Mouse (Mus musculus): Measurements from ENCODE around the gene Golt1a. TPM values are rescaled to one million over a fixed set of nuclear protein-coding genes. Genes with fewer than 3 reads are reported as not detected.
A peak's percentile ranks its signal among the peaks of the same experiment; 100 is the strongest.

The Golt1a gene
- polyA plus RNA-seq, 1 experiment from 2014 or later = not detected

- Histone ChIP-seq H3K4me1 (ENCODE audit: control insufficient read depth, insufficient read depth, low read length) (no peaks in the 10 kb centered on the region), H3K36me3 (ENCODE audit: control insufficient read depth, insufficient read depth, low read length) (peaks cover 51% of the 10 kb centered on the region), H3K27ac (ENCODE audit: low read depth, low read length) (no peak overlapping the region), H3K4me3 (ENCODE audit: low read depth, low read length) (no peak overlapping the region), H3K27me3 (replicated peaks; ENCODE audit: control insufficient read depth, insufficient read depth, low read length) (no peaks in the 10 kb centered on the region), H3K9ac (ENCODE audit: low read length) (no peak overlapping the region), H3K9me3 (replicated peaks; ENCODE audit: control insufficient read depth, low read length) (no peaks in the 10 kb centered on the region), H3K4me2 (ENCODE audit: low read length) (no peak overlapping the region)
- no peak for DNase-seq (ENCODE audit: low spot score)
- 96% methylated on average over 12 of the region's 12 CpGs for WGBS
- ATAC-seq = no peak
Observed at GRCm38 (mm10) chr1:133287880-133288279, 21.7 kb upstream of the Golt1a start.

GRCm38 (mm10) chr1:133291888-133292287 is 17.7 kb upstream of the Golt1a start:
- no peaks in the 10 kb centered on the region for H3K27me3 ChIP-seq (replicated peaks; ENCODE audit: control insufficient read depth, insufficient read depth, low read length)
- H3K9me3 ChIP-seq (replicated peaks; ENCODE audit: control insufficient read depth, low read length) = no peaks in the 10 kb centered on the region
- ATAC-seq (no peak), DNase-seq (ENCODE audit: low spot score) (no peak)
- H3K27ac ChIP-seq (ENCODE audit: low read depth, low read length) = no peak overlapping the region
- no peak overlapping the region for H3K4me2 ChIP-seq (ENCODE audit: low read length)
- 92% methylated on average over 6 of the region's 6 CpGs for WGBS
- no peaks in the 10 kb centered on the region for H3K4me1 ChIP-seq (ENCODE audit: control insufficient read depth, insufficient read depth, low read length)
- H3K36me3 ChIP-seq (ENCODE audit: control insufficient read depth, insufficient read depth, low read length) = peaks cover 51% of the 10 kb centered on the region
- no peak overlapping the region for H3K9ac ChIP-seq (ENCODE audit: low read length)
- H3K4me3 ChIP-seq (ENCODE audit: low read depth, low read length) = no peak overlapping the region

- H3K27ac ChIP-seq (ENCODE audit: low read depth, low read length) = no peak overlapping the region
- no peak for ATAC-seq
Observed at GRCm38 (mm10) chr1:133292608-133293007, 17.0 kb upstream of the Golt1a start.

DNA sequence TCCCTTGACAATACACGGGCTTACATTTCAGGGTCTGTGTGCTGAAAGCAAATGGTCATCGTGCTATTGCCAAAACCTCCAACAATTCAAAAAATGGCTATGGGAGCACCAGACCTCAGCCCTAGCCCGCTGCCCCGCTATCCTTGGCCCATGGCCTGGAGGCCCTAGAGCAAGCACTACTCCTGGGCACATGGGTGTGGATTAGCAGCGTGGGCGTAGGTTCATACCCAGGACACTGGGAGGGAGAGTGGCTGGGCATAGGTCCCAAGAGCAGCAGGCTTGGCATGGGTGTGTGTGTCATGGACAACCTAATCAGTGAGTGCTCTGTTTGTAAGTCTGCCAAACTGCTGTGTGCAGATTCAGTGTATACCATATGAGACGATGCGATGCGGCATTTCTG is 13.2 kb upstream of the Golt1a start:
- Histone ChIP-seq H3K4me3 (ENCODE audit: low read depth, low read length) (no peak overlapping the region), H3K4me2 (ENCODE audit: low read length) (no peak overlapping the region), H3K9me3 (replicated peaks; ENCODE audit: control insufficient read depth, low read length) (no peaks in the 10 kb centered on the region), H3K4me1 (ENCODE audit: control insufficient read depth, insufficient read depth, low read length) (no peaks in the 10 kb centered on the region), H3K36me3 (ENCODE audit: control insufficient read depth, insufficient read depth, low read length) (peaks cover 43% of the 10 kb centered on the region), H3K27me3 (replicated peaks; ENCODE audit: control insufficient read depth, insufficient read depth, low read length) (no peaks in the 10 kb centered on the region), H3K9ac (ENCODE audit: low read length) (no peak overlapping the region), H3K27ac (ENCODE audit: low read depth, low read length) (no peak overlapping the region)
- ATAC-seq (no peak), DNase-seq (ENCODE audit: low spot score) (peak; percentile 30)
- WGBS = 82% methylated on average over 9 of the region's 9 CpGs

More at GRCm38 (mm10) chr1:133292608-133293007, 17.0 kb upstream of the Golt1a start:
- Histone ChIP-seq H3K9ac (ENCODE audit: low read length) (no peak overlapping the region), H3K9me3 (replicated peaks; ENCODE audit: control insufficient read depth, low read length) (no peaks in the 10 kb centered on the region), H3K4me2 (ENCODE audit: low read length) (no peak overlapping the region), H3K4me1 (ENCODE audit: control insufficient read depth, insufficient read depth, low read length) (no peaks in the 10 kb centered on the region), H3K4me3 (ENCODE audit: low read depth, low read length) (no peak overlapping the region), H3K36me3 (ENCODE audit: control insufficient read depth, insufficient read depth, low read length) (peaks cover 45% of the 10 kb centered on the region), H3K27me3 (replicated peaks; ENCODE audit: control insufficient read depth, insufficient read depth, low read length) (no peaks in the 10 kb centered on the region)
- no peak for DNase-seq (ENCODE audit: low spot score)

GRCm38 (mm10) chr1:133298816-133299215 is 10.8 kb upstream of the Golt1a start:
- DNase-seq (ENCODE audit: low spot score) (no peak), ATAC-seq (no peak)
- no peaks in the 10 kb centered on the region for H3K9me3 ChIP-seq (replicated peaks; ENCODE audit: control insufficient read depth, low read length)
- 39% methylated on average over 14 of the region's 14 CpGs for WGBS
- H3K4me2 ChIP-seq (ENCODE audit: low read length) = no peak overlapping the region
- no peak overlapping the region for H3K4me3 ChIP-seq (ENCODE audit: low read depth, low read length)
- H3K36me3 ChIP-seq (ENCODE audit: control insufficient read depth, insufficient read depth, low read length) = peaks cover 32% of the 10 kb centered on the region
- no peak overlapping the region for H3K27ac ChIP-seq (ENCODE audit: low read depth, low read length)
- H3K4me1 ChIP-seq (ENCODE audit: control insufficient read depth, insufficient read depth, low read length) = 0 out of 2 replicates have a peak, but pooled peaks cover 6% of the 10 kb centered on the region
- no peak overlapping the region for H3K9ac ChIP-seq (ENCODE audit: low read length)
- no peaks in the 10 kb centered on the region for H3K27me3 ChIP-seq (replicated peaks; ENCODE audit: control insufficient read depth, insufficient read depth, low read length)

DNA sequence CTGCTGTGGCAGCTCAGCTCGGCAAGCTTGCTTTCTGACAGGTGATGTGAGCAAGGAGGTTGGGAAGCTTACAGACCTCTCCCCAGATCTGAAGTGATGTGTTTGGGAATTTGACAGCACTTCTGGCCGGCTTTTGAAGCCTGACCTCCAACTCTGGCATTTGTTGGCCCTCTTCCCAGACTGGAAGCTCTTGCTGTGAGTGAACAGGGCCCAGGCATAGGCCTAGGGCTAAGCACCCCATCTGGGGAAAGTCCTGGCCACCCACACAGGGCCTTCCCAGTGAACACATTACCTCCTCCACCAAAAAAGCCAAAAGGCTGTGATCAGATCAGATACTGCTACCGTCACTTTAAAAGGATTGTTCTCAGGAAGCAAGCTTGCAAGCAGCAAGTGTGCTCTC is 7.1 kb upstream of the Golt1a start:
- Histone ChIP-seq H3K27me3 (replicated peaks; ENCODE audit: control insufficient read depth, insufficient read depth, low read length) (no peaks in the 10 kb centered on the region), H3K4me3 (ENCODE audit: low read depth, low read length) (no peak overlapping the region), H3K4me1 (ENCODE audit: control insufficient read depth, insufficient read depth, low read length) (0 out of 2 replicates have a peak, but pooled peaks cover 6% of the 10 kb centered on the region), H3K36me3 (ENCODE audit: control insufficient read depth, insufficient read depth, low read length) (peaks cover 15% of the 10 kb centered on the region), H3K9ac (ENCODE audit: low read length) (no peak overlapping the region), H3K9me3 (replicated peaks; ENCODE audit: control insufficient read depth, low read length) (no peaks in the 10 kb centered on the region), H3K4me2 (ENCODE audit: low read length) (no peak overlapping the region), H3K27ac (ENCODE audit: low read depth, low read length) (no peak overlapping the region)
- 23% methylated on average over 3 of the region's 3 CpGs for WGBS
- ATAC-seq = no peak
- DNase-seq (ENCODE audit: low spot score) = peak; percentile 59

DNA sequence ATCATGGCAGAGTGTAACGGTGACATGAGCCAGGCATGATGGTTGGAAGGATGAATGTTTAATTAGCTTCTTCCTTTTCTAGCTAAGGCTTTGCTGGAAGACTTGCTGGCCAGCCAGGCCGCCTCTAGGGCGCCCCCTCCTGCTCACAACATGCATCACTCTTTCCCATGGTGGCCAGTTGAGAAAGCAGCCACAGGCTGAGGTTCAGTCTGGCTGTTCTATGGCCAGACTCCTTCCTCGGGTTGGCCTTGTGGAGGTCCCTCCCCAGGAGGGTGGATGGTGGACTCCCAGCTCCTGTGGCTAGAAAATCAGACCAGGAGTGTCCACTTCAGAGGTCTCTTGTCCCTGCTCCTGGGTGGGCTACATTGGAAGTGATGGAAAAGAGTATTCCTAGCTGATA is 2.8 kb upstream of the Golt1a start:
- no peaks in the 10 kb centered on the region for H3K9me3 ChIP-seq (replicated peaks; ENCODE audit: control insufficient read depth, low read length)
- no peak overlapping the region for H3K4me2 ChIP-seq (ENCODE audit: low read length)
- H3K36me3 ChIP-seq (ENCODE audit: control insufficient read depth, insufficient read depth, low read length) = no peaks in the 10 kb centered on the region
- ATAC-seq = peak; percentile 29; the same call in 1 of the 2 replicates
- H3K27ac ChIP-seq (ENCODE audit: low read depth, low read length) = no peak overlapping the region
- no peak overlapping the region for H3K4me3 ChIP-seq (ENCODE audit: low read depth, low read length)
- no peaks in the 10 kb centered on the region for H3K27me3 ChIP-seq (replicated peaks; ENCODE audit: control insufficient read depth, insufficient read depth, low read length)
- peaks cover 10% of the 10 kb centered on the region; the same call in 1 of the 2 replicates for H3K4me1 ChIP-seq (ENCODE audit: control insufficient read depth, insufficient read depth, low read length)
- no peak overlapping the region for H3K9ac ChIP-seq (ENCODE audit: low read length)
- DNase-seq (ENCODE audit: low spot score) = peak; percentile 69
- 5% methylated on average over 4 of the region's 4 CpGs for WGBS

DNA sequence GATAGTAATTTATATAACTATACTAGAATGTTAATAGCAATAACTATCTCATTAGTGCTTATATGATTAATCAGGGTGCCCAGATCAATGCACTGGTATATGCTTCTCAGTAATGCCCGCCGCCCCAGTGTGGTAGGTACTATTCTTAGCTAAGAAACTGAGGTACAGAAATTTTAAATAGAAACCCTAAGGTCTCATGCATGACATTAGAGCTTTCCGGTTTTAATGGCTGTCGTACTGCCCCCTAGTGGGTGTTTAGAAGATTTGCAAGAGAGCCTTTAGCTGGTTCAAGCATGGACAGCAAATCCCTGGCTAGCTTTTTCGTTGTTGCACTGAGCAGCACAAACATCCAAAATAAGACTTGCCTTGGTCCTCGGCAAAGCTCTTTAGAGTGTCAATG is 2.3 kb upstream of the Golt1a start:
- ATAC-seq (peak; percentile 33), DNase-seq (ENCODE audit: low spot score) (peak; percentile 88)
- H3K4me3 ChIP-seq (ENCODE audit: low read depth, low read length) = no peak overlapping the region
- H3K4me2 ChIP-seq (ENCODE audit: low read length) = no peak overlapping the region
- H3K4me1 ChIP-seq (ENCODE audit: control insufficient read depth, insufficient read depth, low read length) = peaks cover 8% of the 10 kb centered on the region; the same call in 1 of the 2 replicates
- H3K27me3 ChIP-seq (replicated peaks; ENCODE audit: control insufficient read depth, insufficient read depth, low read length) = no peaks in the 10 kb centered on the region
- no peak overlapping the region for H3K27ac ChIP-seq (ENCODE audit: low read depth, low read length)
- no peak overlapping the region for H3K9ac ChIP-seq (ENCODE audit: low read length)
- WGBS = 11% methylated on average over 6 of the region's 6 CpGs
- no peaks in the 10 kb centered on the region for H3K36me3 ChIP-seq (ENCODE audit: control insufficient read depth, insufficient read depth, low read length)
- H3K9me3 ChIP-seq (replicated peaks; ENCODE audit: control insufficient read depth, low read length) = no peaks in the 10 kb centered on the region

GRCm38 (mm10) chr1:133311240-133311639 is 1.6 kb downstream of the Golt1a start:
- 43% methylated on average over 4 of the region's 4 CpGs for whole genome bisulfite sequencing

More at GRCm38 (mm10) chr1:133311240-133311639, 1.6 kb downstream of the Golt1a start:
- no peak; the same call in 1 of the 2 replicates for ATAC-seq
- DNase-seq (ENCODE audit: low spot score) = no peak
- no peak overlapping the region for H3K9ac ChIP-seq (ENCODE audit: low read length)
- peaks cover 10% of the 10 kb centered on the region; the same call in 1 of the 2 replicates for H3K4me1 ChIP-seq (ENCODE audit: control insufficient read depth, insufficient read depth, low read length)
- no peak overlapping the region for H3K27ac ChIP-seq (ENCODE audit: low read depth, low read length)
- no peak overlapping the region for H3K4me2 ChIP-seq (ENCODE audit: low read length)
- no peaks in the 10 kb centered on the region for H3K9me3 ChIP-seq (replicated peaks; ENCODE audit: control insufficient read depth, low read length)
- no peaks in the 10 kb centered on the region for H3K27me3 ChIP-seq (replicated peaks; ENCODE audit: control insufficient read depth, insufficient read depth, low read length)
- no peak overlapping the region for H3K4me3 ChIP-seq (ENCODE audit: low read depth, low read length)
- H3K36me3 ChIP-seq (ENCODE audit: control insufficient read depth, insufficient read depth, low read length) = no peaks in the 10 kb centered on the region
